10 mouse cellular contexts compared by ENCODE assay signal in genomic region chrX:162871734-162872517, GRCm38 (mm10). TPM values are rescaled to one million over a fixed set of nuclear protein-coding genes. Genes with fewer than 3 reads are reported as not detected.
DNase-seq lines count a peak whose midpoint lies in the region; ATAC-seq and TF ChIP-seq lines count a peak whose summit lies in the region.
"Had no signal": no experiment of that assay in that cellular context is flagged by ENCODE, and none has a peak within 500 bp of the region (broad histone marks: within the 10 kb centered on the region; RNA-seq: fewer than 3 reads in every experiment).

No protein-coding gene starts in this region.

- TF ChIP-seq CTCF in ES-Bruce4 (IDR thresholded peaks at IDR 0.05; ENCODE audit: low read depth, low read length): peak; percentile 80
- TF ChIP-seq CTCF in cortical plate, adult 2 months (IDR thresholded peaks at IDR 0.05; ENCODE audit: extremely low read depth, insufficient read depth, low read length): peak; percentile 59
- TF ChIP-seq CTCF in testis, adult 2 months (IDR thresholded peaks at IDR 0.05; ENCODE audit: control insufficient read depth, insufficient read depth, insufficient replicate concordance, low read depth, low read length): peak; percentile 53; the same call in 1 of the 2 replicates

- no peak overlapping the region for H3K9ac ChIP-seq in ES-Bruce4 (ENCODE audit: low read depth, poor library complexity, severe bottlenecking)
- H3K9ac ChIP-seq in limb, embryonic 11.5 days (ENCODE audit: low read length): no peak overlapping the region
- H3K9ac ChIP-seq: liver, embryonic 15.5 days had no signal

- DNase-seq in kidney, adult 18-20 months: peak; percentile 14
- DNase-seq in kidney, adult 11 months: no peak
- peak; percentile 31 for DNase-seq in A20 (ENCODE audit: low read depth, low spot score)
- peak; percentile 40 for DNase-seq in limb, embryonic 11.5 days (ENCODE audit: low spot score)
- no peak for DNase-seq in right cerebral cortex, postnatal 36 days (ENCODE audit: low spot score in 2 of 2)

- no peaks in the 10 kb centered on the region for H3K9me3 ChIP-seq in ES-Bruce4 (replicated peaks; ENCODE audit: control insufficient read depth, insufficient read depth, low read length, poor library complexity, severe bottlenecking)
- H3K9me3 ChIP-seq in limb, embryonic 11.5 days (ENCODE audit: control insufficient read depth, low read length): no peaks in the 10 kb centered on the region
- H3K9me3 ChIP-seq: liver, embryonic 15.5 days had no signal

- no peak overlapping the region for H3K4me2 ChIP-seq in limb, embryonic 11.5 days (ENCODE audit: low read depth, severe bottlenecking)
- H3K4me2 ChIP-seq: liver, embryonic 15.5 days had no signal

- no peak overlapping the region for H3K27ac ChIP-seq in ES-Bruce4 (ENCODE audit: insufficient read depth, low read length)
- H3K27ac ChIP-seq in cortical plate, adult 2 months (ENCODE audit: insufficient read depth, low read length): no peak overlapping the region
- no peak overlapping the region for H3K27ac ChIP-seq in limb, embryonic 11.5 days (replicated peaks; ENCODE audit: low read depth, low read length)
- H3K27ac ChIP-seq in testis, adult 2 months (ENCODE audit: control insufficient read depth, insufficient read depth, low read depth, low read length): no peak overlapping the region
- H3K27ac ChIP-seq: liver, embryonic 15.5 days had no signal

- H3K27me3 ChIP-seq in ES-Bruce4 (ENCODE audit: control insufficient read depth, insufficient read depth, low read length, poor library complexity, severe bottlenecking): no peaks in the 10 kb centered on the region
- no peaks in the 10 kb centered on the region for H3K27me3 ChIP-seq in limb, embryonic 11.5 days (ENCODE audit: control insufficient read depth, insufficient read depth, low read length)
- no peaks in the 10 kb centered on the region for H3K27me3 ChIP-seq in testis, adult 2 months (ENCODE audit: control insufficient read depth, insufficient read depth, low read length)
- H3K27me3 ChIP-seq: liver, embryonic 15.5 days had no signal

- no peaks in the 10 kb centered on the region for H3K36me3 ChIP-seq in ES-Bruce4 (ENCODE audit: control insufficient read depth, insufficient read depth, low read length, poor library complexity, severe bottlenecking)
- no peaks in the 10 kb centered on the region for H3K36me3 ChIP-seq in limb, embryonic 11.5 days (ENCODE audit: control insufficient read depth, insufficient read depth, low read length)
- H3K36me3 ChIP-seq in testis, adult 2 months (ENCODE audit: control insufficient read depth, insufficient read depth, low read length): no peaks in the 10 kb centered on the region

- WGBS in limb, embryonic 11.5 days: 45% methylated on average over 4 of the region's 4 CpGs

- H3K4me3 ChIP-seq in ES-Bruce4 (ENCODE audit: low read depth, low read length): no peak overlapping the region
- H3K4me3 ChIP-seq in cortical plate, adult 2 months (ENCODE audit: insufficient read depth, low read length): no peak overlapping the region
- no peak overlapping the region for H3K4me3 ChIP-seq in limb, embryonic 11.5 days (ENCODE audit: low read depth, low read length)
- no peak overlapping the region for H3K4me3 ChIP-seq in testis, adult 2 months (ENCODE audit: control insufficient read depth, low read depth, low read length)
- H3K4me3 ChIP-seq: erythroblast, embryonic 14.5 days; liver, embryonic 15.5 days had no signal

- no peaks in the 10 kb centered on the region for H3K4me1 ChIP-seq in ES-Bruce4 (ENCODE audit: control insufficient read depth, insufficient read depth, low read length)
- H3K4me1 ChIP-seq in cortical plate, adult 2 months (ENCODE audit: control insufficient read depth, insufficient read depth, low read length): no peaks in the 10 kb centered on the region
- H3K4me1 ChIP-seq in limb, embryonic 11.5 days (ENCODE audit: control insufficient read depth, insufficient read depth, low read length): no peaks in the 10 kb centered on the region
- no peaks in the 10 kb centered on the region for H3K4me1 ChIP-seq in testis, adult 2 months (ENCODE audit: control insufficient read depth, insufficient read depth, low read length)
- H3K4me1 ChIP-seq: liver, embryonic 15.5 days had no signal

- no peak for ATAC-seq in limb, embryonic 11.5 days (ENCODE audit: insufficient number of reproducible peaks, low FRiP score, low TSS enrichment, low read depth)

- TF ChIP-seq EP300 in ES-Bruce4 (IDR thresholded peaks at IDR 0.05; ENCODE audit: insufficient read depth, low read depth, low read length): no peak

- TF ChIP-seq POLR2A in ES-Bruce4 (IDR thresholded peaks at IDR 0.05; ENCODE audit: insufficient read depth, low read length): no peak
- no peak for TF ChIP-seq POLR2A in cortical plate, adult 2 months (IDR thresholded peaks at IDR 0.05; ENCODE audit: extremely low read depth, insufficient read depth, low read length)
- no peak for TF ChIP-seq POLR2A in testis, adult 2 months (IDR thresholded peaks at IDR 0.05; ENCODE audit: control insufficient read depth, low read depth, low read length)

RNA-seq across cellular contexts. Expression of gene Syap1, which starts 16.3 kb away (rescaled TPM):
- polyA plus RNA-seq in ES-Bruce4 (2011; ENCODE audit: insufficient read depth, insufficient read length, low read depth, missing spikeins): 25.2 and 26.2 TPM in 2 replicates
- polyA plus RNA-seq in cortical plate, adult 2 months (2012; rRNA removed): 24.1 and 26.0 TPM in 2 replicates
- 48.9 and 50.3 TPM in 2 replicates for polyA plus RNA-seq in limb, embryonic 11.5 days (2014; fragmentation: Nextera tagmentation; extraction: Ambion mirVana)
- polyA plus RNA-seq in testis, adult 2 months (2012; rRNA removed): 6.0 and 8.9 TPM in 2 replicates

RNA-seq across cellular contexts. Expression of gene Ctps2, which starts 29.1 kb away (rescaled TPM):
- 47.9 and 50.8 TPM in 2 replicates for polyA plus RNA-seq in ES-Bruce4 (2011; ENCODE audit: insufficient read depth, insufficient read length, low read depth, missing spikeins)
- 94.3 and 115 TPM in 2 replicates for polyA plus RNA-seq in cortical plate, adult 2 months (2012; rRNA removed)
- polyA plus RNA-seq in limb, embryonic 11.5 days (2014; fragmentation: Nextera tagmentation; extraction: Ambion mirVana): 117 and 124 TPM in 2 replicates
- 6.2 and 6.7 TPM in 2 replicates for polyA plus RNA-seq in testis, adult 2 months (2012; rRNA removed)
- polyA plus RNA-seq: erythroblast, embryonic 14.5 days had no signal

RNA-seq across cellular contexts. Expression of gene Txlng, which starts 42.7 kb away (rescaled TPM):
- 66.3 and 67.1 TPM in 2 replicates for polyA plus RNA-seq in ES-Bruce4 (2011; ENCODE audit: insufficient read depth, insufficient read length, low read depth, missing spikeins)
- 15.6 and 16.0 TPM in 2 replicates for polyA plus RNA-seq in cortical plate, adult 2 months (2012; rRNA removed)
- polyA plus RNA-seq in limb, embryonic 11.5 days (2014; fragmentation: Nextera tagmentation; extraction: Ambion mirVana): 18.7 and 20.0 TPM in 2 replicates
- 1.3 and 1.7 TPM in 2 replicates for polyA plus RNA-seq in testis, adult 2 months (2012; rRNA removed)

Comparison
In these comparisons a context has a peak if more than half of its experiments do, and no peak if none do; other contexts are left out.
1. DNase-seq: peak in kidney, adult 18-20 months (single experiment), A20 (single experiment) and limb, embryonic 11.5 days (single experiment); none in kidney, adult 11 months (single experiment) and right cerebral cortex, postnatal 36 days (0 of 2).
2. Peak in every context shown above with its lines, with median percentiles within 50 percentile points of each other: CTCF ChIP-seq.